Mouse (Mus musculus): ENCODE measurements around the gene Bmf. TPM values are rescaled to one million over a fixed set of nuclear protein-coding genes. Genes with fewer than 3 reads are reported as not detected.
A peak's percentile ranks its signal among the peaks of the same experiment; 100 is the strongest.

The Bmf gene
- polyA plus RNA-seq, 1 experiment = 4.8 TPM

DNA sequence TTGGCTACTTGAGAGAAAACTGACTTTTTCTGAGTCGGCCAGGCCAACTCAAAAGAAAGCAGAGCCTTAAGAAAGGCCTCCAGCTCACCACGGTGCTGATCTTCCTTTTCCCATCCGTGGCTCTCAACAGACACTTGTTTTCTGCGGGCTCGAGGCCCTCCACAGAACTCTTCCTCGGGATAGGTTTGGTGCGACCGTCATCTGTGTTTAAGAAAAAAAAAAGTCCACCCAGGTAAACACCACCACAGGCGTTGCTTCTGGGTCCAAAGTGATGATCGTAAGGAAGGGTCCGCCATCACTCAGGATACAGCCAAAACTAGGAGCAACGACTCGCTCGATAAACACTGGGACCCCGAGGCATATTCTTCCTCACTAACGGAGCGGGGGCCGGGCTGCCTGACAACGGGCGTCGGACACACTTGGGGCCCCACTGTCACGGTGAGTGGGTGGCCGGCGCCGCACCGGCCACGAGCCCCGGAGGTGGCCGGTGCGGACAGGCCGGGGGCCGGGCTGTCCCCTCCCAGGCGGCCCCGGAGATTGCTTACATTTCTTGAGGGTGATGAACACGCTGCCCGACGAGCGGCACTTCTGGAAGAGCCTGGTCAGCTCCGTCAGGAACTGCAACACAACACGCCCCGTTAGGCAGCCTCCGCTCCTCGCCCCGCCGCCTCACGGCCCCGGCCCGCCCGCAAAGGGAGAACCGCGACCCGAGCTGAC, 70.5 kb downstream of the Bmf start:
- peak overlapping the region; percentile 38 for H3K4me3 ChIP-seq
- peaks cover 12% of the 10 kb centered on the region for H3K79me2 ChIP-seq (ENCODE audit: control insufficient read depth, insufficient read depth)
- peak overlapping the region; percentile 15 for H3ac ChIP-seq (ENCODE audit: control insufficient read depth, insufficient read length)
- TF ChIP-seq TCF12 (IDR thresholded peaks at IDR 0.05; ENCODE audit: insufficient read depth, poor library complexity, severe bottlenecking) = no peak
- TF ChIP-seq SRF (IDR thresholded peaks at IDR 0.05; ENCODE audit: control insufficient read depth, insufficient read length, low read depth) = no peak
- no peak for TF ChIP-seq POLR2A (IDR thresholded peaks at IDR 0.05; ENCODE audit: insufficient read length, low read depth)
- TF ChIP-seq MYOD1 (IDR thresholded peaks at IDR 0.05; ENCODE audit: control insufficient read depth in 1 of 3, insufficient read length in 2 of 3, low read depth in 2 of 3) = no peak
- no peak for TF ChIP-seq TCF3 (IDR thresholded peaks at IDR 0.05; ENCODE audit: insufficient read length, low read depth)
- TF ChIP-seq E2F4 (IDR thresholded peaks at IDR 0.05; ENCODE audit: insufficient read depth) = no peak
- TF ChIP-seq MYOG (IDR thresholded peaks at IDR 0.05; ENCODE audit: control insufficient read depth in 1 of 3, insufficient read depth in 1 of 3, insufficient read length in 2 of 3, low read depth in 2 of 3) = no peak
- TF ChIP-seq POLR2AphosphoS2 (IDR thresholded peaks at IDR 0.05; ENCODE audit: insufficient read length, low read depth) = no peak
- no peak for TF ChIP-seq MAX (IDR thresholded peaks at IDR 0.05; ENCODE audit: low read depth)
- TF ChIP-seq REST (IDR thresholded peaks at IDR 0.05; ENCODE audit: insufficient read depth, insufficient read length) = no peak
- no peak for TF ChIP-seq CEBPB (IDR thresholded peaks at IDR 0.05; ENCODE audit: insufficient read depth, poor library complexity, severe bottlenecking)
- no peak for TF ChIP-seq USF1 (IDR thresholded peaks at IDR 0.05; ENCODE audit: low read depth)
- H3K27me3 ChIP-seq (ENCODE audit: control insufficient read depth, insufficient read depth, insufficient read length) = no peaks in the 10 kb centered on the region
- H3K36me3 ChIP-seq (ENCODE audit: control insufficient read depth, insufficient read depth) = peaks cover 23% of the 10 kb centered on the region
- peak overlapping the region; percentile 92 for H3K4me2 ChIP-seq (ENCODE audit: low read depth)

Other genes starting within 250 kb of the Bmf start
- 1.5 TPM for gene Gpr176, start 176.3 kb downstream of the Bmf start, polyA plus RNA-seq (2012; fragmentation: generic; extraction: Trizol)
- gene Eif2ak4, start 161.1 kb downstream of the Bmf start, polyA plus RNA-seq (2012; fragmentation: generic; extraction: Trizol) = 4.7 TPM
- 311 TPM for gene Srp14, start 70.0 kb downstream of the Bmf start, polyA plus RNA-seq (2012; fragmentation: generic; extraction: Trizol)
- gene Bub1b, start 48.5 kb upstream of the Bmf start, polyA plus RNA-seq (2012; fragmentation: generic; extraction: Trizol) = 25.6 TPM
- 0.06 TPM for gene Pak6, start 113.6 kb upstream of the Bmf start, polyA plus RNA-seq (2012; fragmentation: generic; extraction: Trizol)
- gene Ankrd63, start 154.3 kb upstream of the Bmf start, polyA plus RNA-seq (2012; fragmentation: generic; extraction: Trizol) = 0.01 TPM
- not detected for gene Plcb2, start 178.8 kb upstream of the Bmf start, polyA plus RNA-seq (2012; fragmentation: generic; extraction: Trizol)
- gene Inafm2, start 196.1 kb upstream of the Bmf start, polyA plus RNA-seq (2012; fragmentation: generic; extraction: Trizol) = 10.5 TPM
- 9.0 TPM for gene Ccdc9b, start 213.0 kb upstream of the Bmf start, polyA plus RNA-seq (2012; fragmentation: generic; extraction: Trizol)
- not detected for gene Phgr1, start 223.1 kb upstream of the Bmf start, polyA plus RNA-seq (2012; fragmentation: generic; extraction: Trizol)
- gene Disp2, start 230.0 kb upstream of the Bmf start, polyA plus RNA-seq (2012; fragmentation: generic; extraction: Trizol) = 0.06 TPM